Mouse (Mus musculus) E14TG2a.4 (cell line): ENCODE measurements at regions not wholly inside any gene's neighbourhood (a gene's known extent, or its start where the extent isn't known, plus 50 kb on each side); places are given as distances from the start of the nearest gene placed in this dataset.
A peak's percentile ranks its signal among the peaks of the same experiment; 100 is the strongest.

Source experiments
- CTCF ChIP-seq: conservative IDR thresholded peaks from 2 replicates; pipeline ENCODE4 v1.5.1; 2014; ENCODE audit warnings: low read length
- NANOG ChIP-seq: IDR thresholded peaks from 2 replicates; pipeline ENCODE4 v1.6.1; 2014; ENCODE audit warnings: borderline replicate concordance, low read length, mixed read lengths
- POU5F1 ChIP-seq: IDR thresholded peaks from 2 replicates; pipeline ENCODE4 v1.6.1; 2014; ENCODE audit warnings: low read length, borderline replicate concordance

DNA sequence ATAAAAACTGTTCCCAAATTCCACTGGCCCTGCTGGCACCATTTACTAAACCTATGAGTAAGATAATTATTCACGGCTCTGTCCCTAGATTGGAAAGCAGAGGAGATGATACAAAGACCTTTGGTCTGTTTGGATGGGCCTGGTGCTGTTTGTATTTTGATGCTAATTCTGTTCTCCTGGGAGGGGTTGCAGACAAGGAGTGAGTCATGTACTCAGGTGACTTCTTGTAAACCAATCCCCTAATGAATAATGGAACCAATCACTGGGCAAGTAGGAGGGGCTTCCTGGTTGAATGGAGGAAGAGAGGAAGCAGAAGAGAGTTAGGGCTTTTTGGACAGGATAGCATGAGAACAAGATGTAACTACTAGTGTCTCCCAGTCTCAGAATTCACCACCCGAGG lies 130.0 kb upstream of the Gm9972 start:
- TF ChIP-seq CTCF (no peak), NANOG (peak; percentile 36; the same call in 1 of the 2 replicates), POU5F1 (no peak)
